Mouse (Mus musculus) cerebellum, postnatal 10 days (tissue): ENCODE measurements at regions not wholly inside any gene's neighbourhood (a gene's known extent, or its start where the extent isn't known, plus 50 kb on each side); places are given as distances from the start of the nearest gene placed in this dataset.

Source experiments
- DNase-seq, 2 experiments: peaks; one replicate each; pipeline ENCODE4 v3.0.0; 2021; ENCODE audit warnings: mixed read lengths in 2 of 2

GRCm38 (mm10) chr3:33262797-33263196, 119.8 kb upstream of the Pex5l start:
- no peak for DNase-seq

DNA sequence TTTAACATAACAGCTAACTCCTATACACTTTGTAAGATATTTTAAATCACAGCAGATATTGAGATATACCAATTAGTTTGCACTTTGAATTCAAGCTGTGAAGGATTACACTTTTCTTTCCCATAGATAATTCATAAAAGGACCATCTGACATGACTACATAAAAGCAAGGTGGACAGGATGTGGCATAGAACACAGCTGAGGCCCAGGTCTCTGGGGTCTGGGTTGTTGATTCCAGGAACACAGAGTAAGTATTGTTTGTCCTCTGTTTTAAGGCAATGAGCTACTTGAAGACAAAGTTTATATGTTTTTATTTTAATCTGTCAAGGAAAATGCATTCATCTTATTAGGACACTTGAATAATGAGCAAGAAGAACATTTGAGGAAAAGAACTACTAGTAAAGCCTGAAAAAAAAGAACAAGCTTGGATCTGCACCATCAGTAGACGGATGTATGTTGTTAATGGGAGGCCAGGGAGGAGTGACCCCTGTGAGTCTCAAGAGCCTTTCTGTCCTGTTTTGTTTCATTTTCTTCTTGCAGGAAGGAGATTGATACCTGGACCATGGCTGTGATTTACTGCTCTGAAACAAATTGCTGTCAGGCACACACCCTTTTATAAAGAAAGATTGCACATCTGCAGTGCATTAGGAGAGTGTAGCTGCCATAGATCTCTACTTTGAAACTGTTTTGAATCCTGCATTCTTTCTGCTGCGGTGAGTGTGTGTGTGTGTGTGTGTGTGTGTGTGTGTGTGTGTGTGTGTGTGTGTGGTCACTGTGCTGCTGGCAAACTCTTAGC, 76.4 kb upstream of the Pex5l start:
- no peak for DNase-seq

DNA sequence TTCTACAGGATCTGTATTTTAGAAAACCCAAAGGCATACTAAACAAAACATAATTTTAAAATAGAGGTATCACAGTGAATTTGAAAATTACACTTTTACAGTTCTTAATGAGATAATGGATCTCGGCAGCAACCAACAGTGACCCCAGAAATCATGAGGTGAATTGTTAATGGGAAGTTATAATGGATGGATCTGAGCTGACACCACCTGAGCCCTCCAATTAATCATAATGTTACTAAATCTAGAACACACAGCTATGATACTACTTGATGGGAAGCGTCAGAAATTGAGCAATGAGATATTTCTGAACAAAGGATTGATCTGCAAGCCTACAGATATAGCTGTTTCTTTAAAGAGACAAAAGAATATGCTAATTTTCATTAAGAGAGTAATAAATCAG, 75.2 kb upstream of the Pex5l start:
- no peak for DNase-seq

DNA sequence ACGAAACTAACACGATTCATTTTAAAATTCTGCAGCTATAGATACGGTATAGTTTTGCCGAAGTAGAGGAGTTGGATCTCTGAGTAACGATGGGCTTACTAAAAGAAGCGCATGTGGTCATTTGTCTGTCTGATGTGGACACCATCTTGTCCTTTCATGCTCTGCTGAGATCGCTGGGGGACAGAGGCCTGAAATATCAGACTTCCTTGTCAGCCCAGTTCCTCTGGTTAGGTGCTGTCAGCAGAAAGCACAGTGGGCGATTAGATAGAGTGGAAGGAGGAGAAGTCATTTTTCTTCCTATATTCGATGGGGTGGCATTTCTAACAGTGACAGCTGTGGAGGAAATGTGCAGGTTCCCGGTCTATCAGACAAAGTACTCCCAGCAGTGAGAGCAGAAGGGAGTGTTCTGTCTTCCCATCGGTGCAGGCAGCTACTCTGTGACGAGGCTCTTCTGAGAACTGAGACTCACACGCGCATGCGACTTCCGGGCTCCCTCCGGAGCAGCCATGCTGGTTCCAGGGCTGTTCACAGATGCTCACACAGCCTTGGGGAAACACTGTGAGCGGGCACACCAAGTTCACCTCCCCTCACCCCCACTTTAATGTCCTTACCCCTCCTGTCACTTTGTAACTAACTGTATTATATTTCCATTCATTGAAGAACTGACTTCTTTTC, 74.5 kb upstream of the Pex5l start:
- peak in 1 of 2 experiments; percentile 6 for DNase-seq

GRCm38 (mm10) chr3:33211224-33211817, 68.3 kb upstream of the Pex5l start:
- no peak for DNase-seq
